Mouse (Mus musculus): ENCODE data around the gene Immp2l. TPM values are rescaled to one million over a fixed set of nuclear protein-coding genes. Genes with fewer than 3 reads are reported as not detected.
A peak's percentile ranks its signal among the peaks of the same experiment; 100 is the strongest.

The Immp2l gene
- total RNA-seq, 2 experiments from 2014 or later, result 21.7 to 26.0 TPM

DNA sequence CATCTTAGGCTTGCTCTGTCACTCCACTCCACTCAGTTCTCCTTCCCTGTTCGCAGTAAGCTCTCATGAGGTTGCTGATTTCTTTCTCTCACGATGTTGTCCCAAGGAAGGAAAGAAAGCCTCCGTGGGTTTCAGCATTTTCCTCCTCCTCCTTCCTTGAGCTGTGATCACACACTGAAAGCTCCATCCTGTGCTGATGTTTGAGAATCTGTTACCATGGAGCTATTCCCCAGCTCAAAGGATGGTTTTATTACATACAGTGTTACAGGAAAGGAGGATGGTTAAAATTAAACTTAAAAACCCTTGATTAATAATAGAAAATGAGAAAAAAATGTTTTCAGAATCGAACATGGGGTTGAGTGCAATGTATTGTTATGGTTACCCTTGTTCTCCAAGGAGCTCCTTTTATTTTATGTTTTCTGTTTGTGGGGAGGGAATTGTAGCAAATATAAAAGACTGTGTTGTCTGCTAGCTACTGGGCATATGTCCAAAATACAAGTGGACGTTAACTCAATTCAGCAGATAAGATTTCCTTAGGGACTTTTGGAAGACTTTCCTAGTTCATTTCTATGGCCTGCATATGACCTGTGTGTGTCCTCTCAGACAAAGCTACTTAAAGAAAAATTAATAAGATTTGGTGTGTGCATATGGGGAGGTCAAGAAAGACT is 853.5 kb downstream of the Immp2l start:
- no peak for DNase-seq (ENCODE audit: low spot score)
- intact Hi-C loops (cut with DNase I), result no loop called here

DNA sequence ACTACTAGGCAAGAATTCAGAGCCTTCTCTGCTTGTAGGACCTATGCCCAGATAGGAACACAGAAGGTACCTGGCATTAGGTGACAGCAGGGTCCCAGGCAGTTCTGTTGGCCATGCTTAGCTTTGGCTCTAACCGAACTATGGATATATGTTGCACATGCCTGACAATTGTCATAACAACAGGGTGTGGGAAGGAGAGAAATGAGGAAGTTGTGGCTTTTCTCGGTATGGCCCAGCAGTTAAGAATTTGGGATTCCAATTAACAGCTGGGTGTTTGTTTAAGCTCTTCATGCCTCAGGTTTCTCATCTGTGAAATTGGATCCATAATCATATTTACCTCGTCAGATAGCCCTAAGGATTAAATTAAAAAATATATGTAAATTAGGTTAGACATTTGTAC is 854.6 kb downstream of the Immp2l start:
- no peak for DNase-seq (ENCODE audit: low spot score)
- intact Hi-C loops (cut with DNase I), result no loop called here

DNA sequence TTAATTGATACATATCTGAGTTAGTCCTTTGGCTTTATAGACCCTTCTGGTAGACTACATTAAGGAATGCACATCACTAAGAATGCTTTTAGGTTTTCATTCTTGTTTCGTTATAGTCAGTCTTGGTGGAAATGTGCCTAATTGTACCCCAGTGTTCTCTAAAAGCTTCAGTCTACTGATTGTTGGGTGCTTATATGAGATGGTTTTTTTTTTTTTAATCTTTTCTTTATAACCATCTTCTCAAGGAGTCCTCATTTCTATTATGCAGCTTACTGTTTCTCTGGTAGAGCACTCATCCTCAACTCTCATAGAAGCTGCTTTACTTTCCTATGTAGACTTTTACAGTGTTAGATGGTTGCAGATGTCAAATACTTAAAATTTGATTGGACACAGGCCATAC is 855.1 kb downstream of the Immp2l start:
- intact Hi-C loops (cut with DNase I), result no loop called here
- no peak for DNase-seq (ENCODE audit: low spot score)

DNA sequence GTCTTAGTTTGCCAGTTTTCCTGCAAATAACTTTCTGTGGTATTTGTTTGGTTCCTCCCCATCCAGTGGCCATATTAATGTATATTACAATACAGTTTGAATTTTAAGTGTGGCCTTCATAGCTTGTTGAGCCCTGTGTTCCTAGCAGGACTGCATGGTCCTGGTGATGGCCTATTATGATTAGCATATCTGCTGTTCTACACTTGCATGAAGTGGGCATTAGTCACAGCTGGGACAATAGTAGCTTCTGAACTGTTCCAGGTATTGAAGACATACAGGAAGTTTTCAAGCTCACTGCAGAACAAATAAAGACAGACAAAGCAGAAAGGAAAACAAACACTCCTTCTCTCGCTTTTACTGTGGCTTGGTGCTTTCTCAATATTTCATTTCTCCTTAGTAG is 855.5 kb downstream of the Immp2l start:
- intact Hi-C loops (cut with DNase I), result no loop called here
- DNase-seq (ENCODE audit: low spot score), result no peak

DNA sequence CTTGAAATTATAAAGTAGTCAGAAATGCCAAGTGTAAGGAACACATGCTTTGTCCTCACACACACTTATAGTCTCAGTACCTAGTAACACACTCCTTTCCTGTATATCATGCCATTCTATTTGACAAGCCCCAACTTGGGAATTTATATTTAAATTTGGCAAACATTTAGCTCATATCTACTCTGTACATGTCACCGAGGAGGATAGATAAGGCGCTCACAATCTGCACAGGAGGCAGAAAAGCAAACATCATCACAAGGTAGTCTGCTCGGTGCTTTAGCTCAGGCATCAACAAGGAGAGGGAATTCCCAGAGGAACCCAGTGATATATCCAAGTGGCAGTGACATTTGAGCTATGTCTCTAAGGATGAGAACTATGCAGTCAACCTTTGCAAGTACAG is 856.9 kb downstream of the Immp2l start:
- intact Hi-C loops (cut with DNase I), result no loop called here
- no peak for DNase-seq (ENCODE audit: low spot score)

DNA sequence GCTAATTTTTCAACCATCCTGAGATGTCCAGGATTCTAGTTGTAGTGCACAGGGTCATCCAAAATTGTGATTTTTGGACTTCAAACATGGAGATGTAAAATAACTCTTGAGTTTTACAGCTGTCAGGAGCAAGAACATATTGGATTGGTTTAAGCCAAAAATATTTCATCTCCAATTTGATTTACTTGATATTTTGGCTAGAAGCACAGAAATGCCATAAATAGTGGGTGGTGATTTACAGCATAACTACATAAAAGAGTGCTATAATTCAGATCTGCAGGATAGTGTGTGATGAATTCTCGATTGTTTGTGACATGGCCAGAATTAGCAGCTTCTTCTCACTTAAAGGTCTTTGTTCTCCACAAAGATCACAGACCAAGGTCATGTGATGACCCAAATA is 884.1 kb downstream of the Immp2l start:
- intact Hi-C loops (cut with DNase I), result no loop called here
- no peak for DNase-seq (ENCODE audit: low spot score)

DNA sequence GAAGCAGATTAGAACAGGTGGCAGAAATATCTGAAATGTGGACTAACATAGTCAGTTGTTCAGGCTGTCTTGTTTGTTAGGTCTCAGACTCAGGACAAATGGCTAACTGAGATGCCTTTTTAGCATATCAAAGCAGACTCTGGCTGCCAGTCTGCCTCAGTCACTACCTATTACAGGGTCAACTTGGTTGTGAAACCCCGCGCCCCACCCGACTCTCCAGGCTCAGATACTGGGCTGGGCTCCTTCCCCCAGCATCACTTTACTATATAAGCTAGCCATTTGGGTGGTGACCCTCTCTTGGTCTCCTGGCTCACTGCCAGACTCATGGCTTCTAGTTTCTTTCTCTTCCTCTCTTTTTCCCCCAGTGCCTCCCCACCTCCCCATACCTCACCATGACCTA is 887.7 kb downstream of the Immp2l start:
- DNase-seq (ENCODE audit: low spot score), result no peak
- intact Hi-C loops (cut with DNase I), result no loop called here

DNA sequence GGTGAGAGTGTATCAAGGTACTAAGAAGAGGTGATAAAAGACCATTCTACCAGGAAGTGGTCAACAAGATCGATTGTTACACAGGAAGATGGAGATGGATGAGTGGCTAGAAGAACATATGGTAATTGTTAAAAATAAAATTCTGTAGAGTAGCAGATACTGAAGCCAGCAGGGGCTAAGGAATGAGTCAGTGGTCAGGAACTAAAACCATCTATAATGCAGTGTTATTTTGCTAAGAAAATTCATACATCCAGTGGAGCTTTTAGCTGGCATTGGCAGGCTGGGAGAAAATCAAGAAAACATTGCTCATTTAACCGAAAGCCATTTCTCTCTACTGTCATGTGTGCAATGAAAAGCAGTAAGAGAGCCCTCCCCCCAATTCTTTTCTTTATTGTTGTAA is 913.9 kb downstream of the Immp2l start:
- DNase-seq (ENCODE audit: low spot score), result no peak
- intact Hi-C loops (cut with DNase I), result no loop called here

DNA sequence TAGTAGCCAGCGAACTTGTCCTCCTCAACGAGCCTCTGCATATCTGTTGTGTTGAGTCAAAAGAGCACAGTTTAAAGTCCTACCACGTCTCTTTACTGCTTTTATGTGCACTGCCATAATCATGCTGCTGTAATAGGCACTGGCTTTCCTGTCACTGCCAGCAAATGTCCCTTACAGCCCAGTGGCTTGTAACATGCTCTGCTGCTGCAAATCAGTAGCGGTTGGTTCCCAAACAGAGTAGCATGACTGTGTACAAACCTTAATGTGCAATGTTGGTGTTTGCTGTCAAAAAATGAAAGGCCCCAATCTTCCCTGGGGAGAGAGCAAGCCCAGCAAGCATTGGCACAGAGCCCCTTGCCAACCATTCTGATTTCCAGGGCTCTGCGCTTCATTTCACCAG is 918.0 kb downstream of the Immp2l start:
- DNase-seq (ENCODE audit: low spot score), result no peak
- intact Hi-C loops (cut with DNase I), result no loop called here

DNA sequence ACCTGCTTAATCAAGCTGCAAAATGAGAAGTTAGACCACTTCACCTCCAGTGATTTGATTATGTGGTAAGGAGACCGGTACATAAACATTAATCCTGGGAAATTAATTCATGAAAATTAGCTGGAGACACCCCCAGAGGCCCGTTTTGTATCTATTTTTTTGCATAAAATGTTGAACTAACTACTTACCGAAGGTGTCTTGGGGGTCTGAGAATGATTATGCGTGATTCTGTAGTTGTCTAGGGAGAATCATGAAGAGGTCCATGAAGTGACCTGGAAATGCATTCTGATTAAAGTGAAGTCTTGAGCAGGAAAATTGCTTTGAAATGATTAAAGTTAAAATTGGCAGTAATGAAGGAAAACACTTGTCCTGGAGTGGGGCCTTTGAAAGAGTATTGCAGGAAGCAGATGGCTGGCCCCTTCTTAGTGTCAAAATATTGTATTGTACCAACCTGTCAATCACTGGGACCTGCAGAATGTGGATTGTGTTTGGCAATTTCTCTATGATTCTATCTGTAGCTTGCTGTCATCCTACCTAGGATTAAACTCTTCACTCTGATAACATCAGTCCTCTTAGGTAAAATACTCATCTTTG is 920.3 kb downstream of the Immp2l start:
- intact Hi-C loops (cut with DNase I), result no loop called here
- no peak for DNase-seq (ENCODE audit: low spot score)

DNA sequence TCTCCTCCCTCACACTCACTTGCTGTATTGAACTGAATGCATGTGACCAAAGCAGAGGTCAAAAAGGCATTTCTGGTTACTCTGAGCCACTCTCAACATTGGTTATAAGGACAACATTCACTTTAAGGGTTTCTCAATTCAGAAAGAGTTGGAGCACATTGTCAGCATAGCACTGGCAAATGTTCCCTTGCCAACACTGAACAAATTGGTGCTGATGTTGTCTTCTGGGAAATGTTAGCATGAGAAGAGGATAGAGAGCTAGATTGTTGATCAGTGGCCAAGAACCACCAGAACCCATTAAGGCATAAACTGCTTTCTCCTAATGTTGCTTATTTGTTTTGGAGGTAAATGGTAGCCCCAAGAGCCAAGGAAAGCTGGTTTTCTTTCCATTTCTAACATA is 922.6 kb downstream of the Immp2l start:
- intact Hi-C loops (cut with DNase I), result no loop called here
- no peak for DNase-seq (ENCODE audit: low spot score)

DNA sequence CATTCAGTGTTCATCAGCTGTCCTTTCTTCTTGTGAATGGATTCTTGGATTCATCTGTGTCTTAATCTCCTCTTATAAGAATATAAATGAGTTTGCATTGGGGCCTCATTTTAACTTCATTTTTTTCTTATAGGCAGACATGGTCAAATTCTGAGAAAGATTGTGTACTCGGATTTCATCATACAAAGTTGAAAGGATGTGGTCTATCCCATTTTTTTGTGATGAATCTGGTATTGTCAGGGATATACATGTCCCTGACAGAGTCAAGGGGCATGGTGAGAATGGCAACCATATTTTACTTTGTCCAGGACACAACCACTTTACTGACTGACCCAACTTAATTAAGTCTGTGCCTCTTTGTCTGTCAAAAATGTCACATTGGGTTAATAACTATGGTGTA is 925.5 kb downstream of the Immp2l start:
- intact Hi-C loops (cut with DNase I), result no loop called here
- no peak for DNase-seq (ENCODE audit: low spot score)

DNA sequence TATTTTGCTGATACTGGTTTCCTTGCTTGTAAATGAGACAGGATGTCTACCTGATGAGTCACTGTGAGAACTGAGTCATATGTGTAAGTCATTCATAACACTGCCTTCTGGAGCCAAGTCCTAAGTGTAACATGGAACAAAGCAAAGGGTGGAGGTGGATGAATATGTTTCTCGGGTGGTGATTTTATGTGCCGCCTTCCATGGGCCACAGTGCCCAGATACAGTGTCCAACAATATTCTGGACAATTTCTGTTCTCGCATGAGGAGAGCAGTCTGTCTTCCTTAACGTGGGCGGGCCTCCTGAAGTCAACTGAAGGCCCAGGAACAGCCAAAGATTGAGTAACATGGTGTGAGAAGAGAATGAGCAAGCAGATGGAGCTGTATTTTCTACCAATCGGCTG is 926.0 kb downstream of the Immp2l start:
- intact Hi-C loops (cut with DNase I), result no loop called here
- DNase-seq (ENCODE audit: low spot score), result peak; percentile 12

DNA sequence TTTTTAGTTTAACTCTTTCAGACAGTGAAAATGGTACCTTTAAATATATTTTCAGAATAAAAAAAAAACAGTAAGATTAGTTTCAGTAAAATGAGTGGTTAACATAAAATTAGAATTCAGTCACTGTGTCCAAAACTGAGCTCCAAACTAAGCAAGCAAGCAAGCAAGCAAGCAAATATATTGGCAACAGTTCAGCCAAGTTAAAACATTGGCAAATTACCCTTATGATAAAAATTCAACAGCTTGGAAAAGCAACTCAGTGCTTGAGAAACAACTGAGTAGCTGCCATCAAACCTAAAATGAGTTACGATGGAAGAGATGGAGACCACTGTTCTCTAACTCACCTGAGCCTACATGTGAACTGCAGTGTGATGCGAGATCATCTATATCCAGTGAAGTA is 926.8 kb downstream of the Immp2l start:
- intact Hi-C loops (cut with DNase I), result no loop called here

DNA sequence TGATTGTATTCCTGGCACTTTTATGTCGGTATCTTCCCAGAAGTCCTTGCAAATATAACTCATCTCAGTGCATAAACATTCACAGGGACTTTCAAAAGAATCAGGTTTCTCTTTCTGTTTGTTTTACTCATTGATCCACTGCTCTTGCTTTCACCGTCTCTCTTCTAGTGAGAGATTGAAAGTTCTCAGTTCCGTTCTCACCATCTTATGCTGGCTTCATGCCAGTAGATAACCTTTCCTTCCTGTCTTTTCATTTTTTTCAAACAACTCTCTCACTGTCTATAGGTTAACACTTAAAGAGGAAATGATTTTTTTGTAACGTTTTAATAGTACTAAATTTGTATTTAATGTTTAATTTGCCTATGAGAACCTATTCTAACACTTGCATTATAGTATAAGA is 937.1 kb downstream of the Immp2l start:
- DNase-seq (ENCODE audit: low spot score), result no peak

More for the DNA sequence above, 926.8 kb downstream of the Immp2l start:
- no peak for DNase-seq (ENCODE audit: low spot score)

DNA sequence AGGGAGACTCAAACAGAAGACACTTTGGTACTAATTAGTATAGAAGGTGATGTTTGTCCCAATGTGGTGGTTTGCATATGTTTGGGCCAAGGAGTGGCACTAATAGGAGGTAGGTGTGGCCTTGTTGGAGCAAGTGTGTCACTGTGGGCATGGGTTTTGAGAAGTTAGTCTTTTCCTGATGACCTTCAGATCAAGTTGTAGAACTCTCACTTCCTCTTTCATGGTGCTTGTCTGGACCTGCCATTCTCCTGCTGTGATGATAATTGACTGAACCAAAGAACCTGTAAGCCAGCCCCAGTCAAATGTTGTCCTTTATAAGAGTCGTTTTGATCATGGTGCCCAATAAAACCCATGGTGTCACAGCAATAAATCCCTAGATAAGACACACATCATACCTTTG is 967.5 kb downstream of the Immp2l start:
- intact Hi-C loops (cut with DNase I), result no loop called here
- no peak for DNase-seq (ENCODE audit: low spot score)

More for the DNA sequence above, 937.1 kb downstream of the Immp2l start:
- intact Hi-C loops (cut with DNase I), result no loop called here
